Mouse (Mus musculus): ENCODE measurements around the gene Rpl13a. TPM values are rescaled to one million over a fixed set of nuclear protein-coding genes. Genes with fewer than 3 reads are reported as not detected.
A peak's percentile ranks its signal among the peaks of the same experiment; 100 is the strongest.

The Rpl13a gene
- total RNA-seq (2015), result 1,652 and 1,953 TPM in 2 replicates
- 2,014 and 2,240 TPM in 2 replicates for total RNA-seq (2017)

DNA sequence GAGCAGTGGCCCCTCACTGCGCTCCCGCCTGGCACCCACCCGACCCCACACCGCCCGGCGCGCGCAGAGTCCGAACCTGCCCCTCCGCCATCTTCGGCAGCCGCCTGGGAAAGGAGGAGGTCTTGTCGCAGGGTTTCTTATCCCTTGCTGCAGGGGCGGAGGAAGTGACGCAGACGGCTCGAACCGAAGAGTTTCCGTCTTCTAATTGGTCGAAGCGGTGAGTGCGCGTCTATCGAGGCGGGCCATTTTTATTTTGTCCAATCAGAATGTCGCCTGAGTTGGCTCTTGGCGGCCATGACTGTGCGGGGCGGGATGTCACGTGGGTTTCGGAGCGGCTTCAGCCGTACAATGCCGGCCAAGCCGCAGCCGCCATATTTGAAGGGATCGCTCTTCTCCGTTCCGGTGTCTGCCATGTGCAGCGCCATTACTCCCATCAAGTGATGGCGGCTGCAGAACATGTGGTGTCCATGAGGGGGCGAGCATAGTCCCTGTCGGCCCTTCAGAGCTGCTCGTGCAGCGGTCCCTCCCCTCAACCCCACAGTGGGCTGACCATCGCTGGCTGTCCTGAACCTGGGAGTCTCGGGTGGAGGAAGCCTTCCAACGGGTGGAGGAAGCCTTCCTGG lies at the start of gene Rpl13a:
TSS of gene Rpl13a (minus strand) at position 138 of the 623 bp plus-strand sequence.
- ATAC-seq (ENCODE audit: poor library complexity, severe bottlenecking), result peak; percentile 77

DNA sequence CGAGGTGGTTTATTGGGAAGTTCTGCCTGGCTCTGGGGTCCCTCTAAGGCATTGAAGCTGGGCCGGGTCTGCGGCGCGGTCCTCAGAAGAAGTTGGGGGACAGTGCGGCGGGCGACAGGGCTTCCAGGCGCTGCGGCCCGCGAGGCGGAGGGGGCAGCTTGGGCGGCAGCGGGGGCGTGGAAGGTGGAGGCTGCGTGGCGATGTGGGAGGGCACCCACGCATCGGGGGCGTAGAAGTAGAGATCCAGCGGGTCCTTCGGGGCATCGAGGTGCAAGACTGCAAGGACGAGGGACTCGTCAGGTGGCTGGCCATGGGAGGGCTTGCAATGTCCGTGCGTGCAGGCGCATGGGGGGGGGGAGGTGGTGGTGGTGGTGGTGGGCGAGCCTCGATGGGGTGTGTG lies 47.8 kb upstream of the Rpl13a start:
- no peak for ATAC-seq (ENCODE audit: poor library complexity, severe bottlenecking)

DNA sequence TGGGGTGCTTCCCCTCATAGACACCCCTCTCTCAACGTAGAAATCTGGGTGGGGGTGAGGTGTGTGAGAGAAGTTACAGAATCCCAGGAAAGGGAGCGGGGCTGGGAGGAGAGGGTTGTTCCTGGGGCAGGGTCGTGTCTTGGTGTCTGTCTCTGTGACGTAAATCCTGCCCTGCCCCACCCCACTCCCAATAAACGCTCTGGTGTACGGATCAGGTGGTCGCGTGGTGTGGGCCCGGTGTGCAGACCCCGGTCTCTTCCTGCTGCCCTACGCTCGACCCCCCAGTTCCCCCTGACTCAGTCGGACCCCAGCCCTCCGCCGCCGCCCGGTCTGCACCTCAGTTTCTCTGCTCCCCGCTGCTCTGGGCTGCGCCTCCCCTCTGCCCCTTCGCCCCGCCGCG lies 47.4 kb upstream of the Rpl13a start:
- no peak for ATAC-seq (ENCODE audit: poor library complexity, severe bottlenecking)

DNA sequence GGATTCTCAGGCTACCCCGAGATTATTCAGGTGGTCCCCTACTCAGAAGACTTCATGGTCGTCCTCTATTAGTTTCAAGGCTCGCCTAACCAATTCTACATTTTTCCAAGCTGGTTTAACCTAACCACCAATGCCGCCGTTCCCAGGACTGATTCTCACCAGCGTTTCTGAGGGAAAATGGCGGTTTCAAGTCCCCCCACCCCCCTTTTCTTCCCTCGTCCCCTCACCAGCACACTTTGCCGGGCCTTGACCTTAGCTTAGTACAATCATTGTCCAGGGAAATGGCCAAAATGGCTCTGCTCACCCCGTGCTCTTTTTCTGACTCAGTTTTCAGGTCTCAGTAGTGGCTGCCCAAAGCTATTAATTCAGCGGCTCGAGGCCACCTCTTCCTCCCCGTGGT lies 46.8 kb upstream of the Rpl13a start:
- no peak for ATAC-seq (ENCODE audit: poor library complexity, severe bottlenecking)

DNA sequence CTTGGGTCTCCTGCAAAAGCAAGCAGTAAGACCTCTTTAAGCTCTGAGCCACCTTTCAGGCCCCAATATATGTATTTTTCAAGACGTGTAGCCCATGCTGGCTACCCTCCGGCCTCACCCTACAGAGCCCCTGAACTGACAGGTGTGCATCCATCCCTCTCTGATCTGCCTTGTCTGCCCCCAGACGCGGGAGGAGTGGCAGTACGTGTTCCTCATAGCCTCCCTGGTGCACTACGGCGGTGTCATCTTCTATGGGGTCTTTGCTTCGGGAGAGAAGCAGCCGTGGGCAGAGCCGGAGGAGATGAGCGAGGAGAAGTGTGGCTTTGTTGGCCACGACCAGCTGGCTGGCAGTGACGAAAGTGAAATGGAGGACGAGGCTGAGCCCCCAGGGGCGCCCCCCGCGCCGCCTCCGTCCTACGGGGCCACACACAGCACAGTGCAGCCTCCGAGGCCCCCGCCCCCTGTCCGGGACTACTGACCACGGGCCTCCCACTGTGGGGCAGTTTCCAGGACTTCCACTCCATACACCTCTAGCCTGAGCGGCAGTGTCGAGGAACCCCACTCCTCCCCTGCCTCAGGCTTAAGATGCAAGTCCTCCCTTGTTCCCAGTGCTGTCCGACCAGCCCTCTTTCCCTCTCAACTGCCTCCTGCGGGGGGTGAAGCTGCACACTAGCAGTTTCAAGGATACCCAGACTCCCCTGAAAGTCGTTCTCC lies 46.2 kb upstream of the Rpl13a start:
- 0 out of 2 replicates have a peak, but pooled peaks have one; percentile 4 for ATAC-seq (ENCODE audit: poor library complexity, severe bottlenecking)

DNA sequence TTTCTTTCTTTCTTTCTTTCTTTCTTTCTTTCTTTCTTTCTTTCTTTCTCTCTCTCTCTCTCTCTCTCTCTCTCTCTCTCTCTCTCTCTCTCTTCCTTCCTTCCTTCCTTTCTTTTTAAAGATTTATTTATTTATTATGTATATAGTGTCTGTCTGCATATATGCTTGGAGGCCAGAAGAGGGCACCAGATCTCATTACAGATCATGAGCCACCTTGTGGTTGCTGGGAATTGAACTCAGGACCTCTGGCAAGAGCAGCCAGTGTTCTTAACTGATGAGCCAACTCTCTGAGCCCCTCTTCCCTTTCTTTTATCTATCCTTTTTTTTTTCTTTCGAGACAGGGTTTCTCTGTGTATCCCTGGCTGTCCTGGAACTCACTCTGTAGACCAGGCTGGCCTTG lies 45.2 kb upstream of the Rpl13a start:
- 0 out of 2 replicates have a peak, but pooled peaks have one; percentile 31 for ATAC-seq (ENCODE audit: poor library complexity, severe bottlenecking)

DNA sequence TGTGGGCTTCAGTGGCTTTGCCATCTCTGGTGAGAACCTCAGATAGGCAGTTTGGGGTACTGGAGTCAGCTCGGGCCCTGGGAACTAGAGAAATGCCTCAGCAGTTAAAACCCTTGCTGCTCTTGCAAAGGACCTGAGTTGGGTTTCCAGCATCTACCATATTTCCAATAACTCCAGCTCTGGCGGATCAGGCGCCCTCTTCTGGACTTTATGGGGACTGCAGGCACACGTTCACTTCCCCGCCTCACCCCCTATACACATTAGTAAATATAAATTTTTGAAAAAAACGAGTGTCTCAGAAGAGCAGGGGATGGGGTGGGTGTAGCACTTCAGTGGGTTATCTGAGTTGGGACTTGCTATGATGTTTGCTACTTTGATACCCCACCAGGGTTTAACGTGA lies 44.4 kb upstream of the Rpl13a start:
- ATAC-seq (ENCODE audit: poor library complexity, severe bottlenecking), result peak; percentile 48

DNA sequence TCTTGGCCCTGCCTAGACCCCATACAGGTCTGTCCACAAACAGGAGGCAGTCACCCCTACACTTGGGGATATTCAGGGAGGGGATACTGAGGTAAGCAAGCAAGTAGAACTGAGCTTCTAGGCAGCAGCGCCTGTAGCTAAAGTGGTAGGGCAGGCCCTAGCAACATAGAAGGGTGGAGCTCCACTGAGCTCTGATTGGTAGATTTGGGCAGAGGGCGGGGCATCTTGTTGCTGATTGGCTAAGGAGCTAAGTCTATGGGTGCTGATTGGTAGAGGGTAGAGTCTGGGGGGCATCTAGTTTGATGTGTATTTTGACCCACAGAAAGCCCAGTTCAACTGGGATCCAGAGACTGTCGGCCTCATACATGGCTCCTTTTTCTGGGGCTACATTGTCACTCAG lies 40.9 kb upstream of the Rpl13a start:
- ATAC-seq (ENCODE audit: poor library complexity, severe bottlenecking), result no peak

DNA sequence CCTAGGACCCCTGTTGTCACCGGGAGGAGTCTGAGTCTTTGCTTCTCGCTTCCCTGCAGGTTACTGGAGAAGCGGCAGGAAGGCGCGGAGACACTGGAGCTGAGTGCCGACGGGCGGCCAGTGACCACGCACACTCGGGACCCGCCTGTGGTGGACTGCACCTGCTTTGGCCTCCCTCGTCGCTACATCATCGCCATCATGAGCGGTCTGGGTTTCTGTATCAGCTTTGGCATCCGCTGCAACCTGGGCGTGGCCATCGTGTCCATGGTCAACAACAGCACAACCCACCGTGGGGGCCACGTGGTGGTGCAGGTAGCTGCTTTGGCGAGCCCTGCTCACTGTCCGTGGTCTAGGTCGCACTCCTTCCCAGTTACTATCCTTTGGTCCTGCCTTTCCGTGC lies 40.1 kb upstream of the Rpl13a start:
- no peak for ATAC-seq (ENCODE audit: poor library complexity, severe bottlenecking)

DNA sequence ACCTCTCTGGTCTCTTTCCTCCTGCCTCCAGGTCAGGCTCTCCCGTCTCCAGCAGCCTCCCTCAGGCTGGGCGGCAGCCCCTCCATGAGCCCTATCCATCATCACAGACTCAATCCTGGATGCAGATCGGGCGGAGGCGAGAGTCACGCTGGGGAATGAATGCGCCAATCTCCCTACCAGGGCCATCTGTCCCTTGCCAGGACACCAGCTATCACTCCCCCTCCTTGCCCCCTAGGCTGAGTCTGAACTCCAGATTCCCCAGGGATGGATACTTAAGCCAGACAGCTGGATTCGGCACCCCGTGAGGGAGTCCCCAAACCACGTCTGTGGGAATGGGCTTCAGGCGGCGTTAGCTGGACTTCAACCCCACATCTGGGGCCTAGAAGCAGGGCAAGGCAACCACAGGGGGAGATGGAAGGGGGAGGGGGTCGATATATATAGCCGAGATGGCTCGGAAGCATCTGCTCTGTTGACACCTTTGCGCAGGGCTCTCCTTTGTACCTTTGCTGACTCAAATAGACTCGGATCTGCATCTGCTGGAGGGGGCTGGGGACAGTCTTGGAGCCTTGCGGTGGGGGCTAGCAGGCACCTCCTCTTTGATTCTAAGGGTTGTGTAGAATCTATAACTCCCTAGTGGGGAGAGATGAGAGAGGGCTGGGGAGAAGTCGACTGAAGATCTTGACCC lies 39.3 kb upstream of the Rpl13a start:
- ATAC-seq (ENCODE audit: poor library complexity, severe bottlenecking), result no peak

DNA sequence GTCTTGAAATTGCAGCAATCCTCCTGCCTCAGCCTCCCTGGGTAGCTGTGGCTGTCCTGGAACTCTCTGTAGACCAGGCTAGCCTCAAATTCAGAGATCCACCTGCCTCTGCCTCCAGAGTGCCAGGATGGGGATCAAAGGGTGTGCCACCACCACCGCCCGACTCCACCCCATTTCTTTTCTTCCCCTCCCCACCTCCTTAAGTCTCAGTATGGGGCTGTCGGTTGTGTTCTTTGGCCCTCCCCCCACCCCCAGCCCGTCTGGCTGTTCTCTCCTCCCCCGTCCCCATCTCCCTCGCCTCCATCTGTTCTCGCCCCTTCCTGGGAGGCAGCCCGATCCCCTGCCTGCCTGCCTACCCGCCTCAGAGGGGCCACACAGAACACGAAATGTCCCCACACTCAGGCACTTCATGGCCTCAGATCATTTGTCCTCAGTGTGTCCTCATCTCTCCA lies 38.4 kb upstream of the Rpl13a start:
- ATAC-seq (ENCODE audit: poor library complexity, severe bottlenecking), result no peak

DNA sequence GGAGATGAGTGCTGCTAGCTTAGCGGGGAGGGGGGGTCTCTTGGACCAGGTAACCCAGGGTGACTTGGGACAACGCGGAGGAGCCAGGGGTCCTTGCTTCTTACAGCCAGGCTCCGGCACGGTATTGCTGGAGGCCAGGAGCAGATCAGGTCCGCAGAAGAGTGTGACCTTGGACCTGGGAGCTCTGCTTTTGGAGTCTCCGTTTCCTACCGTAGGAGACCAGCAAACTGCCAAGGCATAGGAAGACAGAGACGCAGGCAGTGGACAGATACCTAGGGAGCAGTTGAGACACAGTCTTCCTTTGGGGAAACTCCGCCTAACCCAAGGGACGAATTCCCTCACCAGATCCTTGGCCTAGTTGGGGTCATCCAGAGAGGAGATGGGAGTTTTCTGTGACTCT lies 37.1 kb upstream of the Rpl13a start:
- ATAC-seq (ENCODE audit: poor library complexity, severe bottlenecking), result no peak

DNA sequence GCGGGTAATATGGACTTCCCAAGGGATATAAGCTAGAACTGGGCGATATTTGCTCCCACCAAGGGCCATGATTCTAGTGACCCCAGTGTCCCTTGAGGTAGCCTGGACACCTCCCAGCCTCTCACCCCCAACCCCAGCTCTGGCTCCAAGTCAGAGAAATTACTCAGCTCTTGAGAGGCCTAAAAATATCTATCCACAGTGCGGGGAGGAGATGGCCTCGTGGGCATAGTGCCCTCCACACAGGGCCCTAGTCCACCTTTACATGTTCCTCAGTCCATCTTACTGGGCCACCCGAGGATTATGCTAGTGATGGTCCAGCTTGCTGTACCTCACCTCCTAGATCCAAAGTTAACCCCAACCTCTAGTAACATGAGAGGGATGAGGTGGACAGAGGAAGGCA lies 36.3 kb upstream of the Rpl13a start:
- no peak for ATAC-seq (ENCODE audit: poor library complexity, severe bottlenecking)

DNA sequence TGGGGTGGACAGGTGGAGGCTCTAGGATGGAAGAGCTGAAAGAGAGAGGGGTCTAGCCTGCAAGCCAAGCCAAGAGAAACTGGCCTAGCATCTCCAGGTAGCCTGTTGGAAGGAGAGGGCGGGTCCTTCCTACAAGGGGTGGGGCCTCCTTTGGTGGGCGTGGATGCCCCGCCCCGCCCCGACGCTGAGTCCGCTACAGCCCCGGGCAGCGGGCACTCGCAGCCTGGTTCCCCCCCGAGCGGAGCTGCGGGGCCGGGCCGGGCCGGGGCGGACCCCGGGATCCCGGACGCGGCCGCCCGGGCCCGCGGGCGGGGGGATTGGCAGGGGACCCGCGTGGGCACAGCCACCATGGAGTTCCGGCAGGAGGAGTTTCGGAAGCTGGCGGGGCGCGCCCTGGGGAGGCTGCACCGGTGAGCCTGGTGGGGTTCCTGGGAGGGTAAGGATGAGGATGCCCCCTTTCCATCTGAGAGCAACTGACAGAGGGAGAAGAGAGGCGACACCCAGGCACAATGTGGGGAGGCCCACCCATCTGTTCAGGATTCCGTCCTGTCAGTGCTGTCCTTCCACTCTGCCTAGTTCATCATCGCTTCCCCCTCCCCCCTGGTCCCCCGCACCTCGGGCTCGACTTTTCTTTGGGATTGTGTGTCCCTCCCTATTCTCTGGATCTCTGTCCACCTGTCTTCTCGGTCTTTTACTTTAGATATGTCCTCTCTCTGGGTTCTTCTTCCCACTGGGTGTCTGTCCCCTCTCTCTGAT lies 35.4 kb upstream of the Rpl13a start, which contains the start of gene Slc17a7:
TSS of gene Slc17a7 (plus strand) at position 215 of the 756 bp plus-strand sequence.
- ATAC-seq (ENCODE audit: poor library complexity, severe bottlenecking), result peak; percentile 59

DNA sequence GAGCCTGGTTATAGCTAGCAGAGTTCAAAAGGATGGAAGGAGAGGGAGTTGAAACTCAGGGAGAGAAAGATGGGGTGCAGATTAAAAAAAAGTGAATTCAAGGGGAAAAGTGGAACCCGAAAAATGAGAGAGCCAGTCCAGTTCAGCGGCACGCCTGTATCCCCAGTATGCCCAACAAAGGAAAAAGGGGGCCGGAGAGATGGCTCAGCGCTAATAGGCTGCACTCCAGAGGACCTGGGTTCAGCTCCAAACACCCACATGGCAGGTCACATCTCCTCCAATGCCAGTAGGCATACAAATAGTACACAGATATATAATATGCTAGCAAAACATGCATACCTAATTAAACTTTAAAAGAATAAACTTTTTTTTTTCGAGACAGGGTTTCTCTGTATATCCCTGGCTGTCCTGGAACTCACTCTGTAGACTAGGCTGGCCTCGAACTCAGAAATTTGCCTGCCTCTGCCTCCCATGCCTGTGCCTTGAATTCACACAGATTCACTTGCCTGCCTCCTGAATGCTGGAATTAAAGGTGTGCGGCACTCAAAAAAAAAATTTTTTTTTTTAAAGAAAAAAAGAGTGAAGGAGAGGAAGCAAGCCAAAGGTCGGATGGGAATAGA lies 34.5 kb upstream of the Rpl13a start:
- ATAC-seq (ENCODE audit: poor library complexity, severe bottlenecking), result no peak

DNA sequence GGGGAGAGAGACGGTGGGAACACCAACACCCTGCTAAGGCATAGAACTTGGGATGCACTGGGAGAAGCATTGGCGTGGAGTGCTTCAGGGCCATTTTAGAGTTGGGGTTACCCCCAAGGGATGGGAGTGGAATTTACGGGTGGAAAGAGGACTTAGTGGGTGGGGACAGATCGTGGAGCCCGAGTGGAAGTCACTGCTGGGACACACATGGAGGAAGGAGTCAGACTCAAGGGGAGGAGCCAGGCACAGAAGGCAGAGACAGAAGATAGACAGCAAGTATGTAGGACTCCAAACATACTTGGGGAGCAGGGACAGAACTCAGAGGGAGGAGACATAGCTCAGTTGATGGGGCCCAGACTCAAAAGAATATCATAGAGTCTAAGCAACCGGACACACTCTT lies 34.0 kb upstream of the Rpl13a start:
- ATAC-seq (ENCODE audit: poor library complexity, severe bottlenecking), result no peak

DNA sequence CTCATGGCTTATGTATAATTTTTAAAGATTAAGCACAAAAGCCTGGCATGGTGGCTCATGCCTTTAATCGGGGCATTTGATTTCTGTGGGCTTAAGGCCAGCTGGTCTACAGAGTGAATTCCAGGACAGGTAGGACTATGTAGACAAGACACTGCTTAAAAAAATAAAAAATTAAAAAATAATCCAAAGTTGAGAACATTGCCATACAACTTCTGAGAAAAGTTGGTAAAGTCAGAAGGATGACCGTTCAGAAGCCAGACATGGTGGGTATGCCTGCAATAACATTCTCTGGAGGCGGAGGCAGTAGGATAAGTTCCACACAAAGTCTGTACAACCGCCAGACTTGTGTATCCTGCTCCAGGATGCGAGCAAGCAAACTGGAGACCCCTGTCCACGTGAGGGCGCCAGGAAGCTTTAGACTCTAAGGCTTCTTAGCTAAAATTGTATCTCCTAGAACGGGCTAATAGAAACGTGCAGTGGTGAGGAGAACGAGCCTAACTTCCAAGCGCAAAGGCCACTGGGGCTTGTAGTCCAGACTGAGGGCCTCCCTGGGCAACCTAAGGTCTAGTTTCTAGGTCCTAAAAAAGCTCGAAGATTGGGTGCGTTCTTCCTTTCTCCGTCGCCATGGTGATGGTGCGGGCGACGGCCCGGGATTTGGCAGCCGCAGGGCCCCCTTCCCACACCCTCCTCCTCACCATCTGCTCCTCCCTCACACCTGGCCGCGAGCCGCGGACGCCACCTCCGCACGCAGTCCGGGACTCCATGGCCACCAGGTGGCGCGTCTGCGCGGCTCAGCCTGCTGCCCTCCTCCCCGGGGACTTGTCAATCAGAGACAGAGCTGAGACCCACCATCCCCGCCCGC lies 33.3 kb upstream of the Rpl13a start:
- peak; percentile 95 for ATAC-seq (ENCODE audit: poor library complexity, severe bottlenecking)

DNA sequence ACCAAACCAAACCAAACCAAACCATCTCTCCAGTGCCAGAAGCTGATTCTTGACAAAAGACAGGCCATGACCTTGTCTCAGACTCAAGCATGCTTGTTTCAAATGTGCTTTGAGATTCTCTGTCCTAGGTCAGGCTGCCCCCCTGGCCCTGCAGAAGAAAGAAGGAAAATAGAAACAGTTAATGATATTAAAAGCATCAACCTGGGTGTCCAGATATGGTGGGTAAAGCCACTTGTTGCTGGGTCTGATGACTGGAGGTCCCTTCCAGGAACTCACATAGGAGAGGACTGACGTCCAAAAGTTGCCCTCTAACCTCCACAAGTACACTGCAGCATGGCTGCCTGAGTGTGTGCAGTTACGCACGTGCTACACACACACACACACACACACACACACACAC lies 32.3 kb upstream of the Rpl13a start:
- ATAC-seq (ENCODE audit: poor library complexity, severe bottlenecking), result no peak

DNA sequence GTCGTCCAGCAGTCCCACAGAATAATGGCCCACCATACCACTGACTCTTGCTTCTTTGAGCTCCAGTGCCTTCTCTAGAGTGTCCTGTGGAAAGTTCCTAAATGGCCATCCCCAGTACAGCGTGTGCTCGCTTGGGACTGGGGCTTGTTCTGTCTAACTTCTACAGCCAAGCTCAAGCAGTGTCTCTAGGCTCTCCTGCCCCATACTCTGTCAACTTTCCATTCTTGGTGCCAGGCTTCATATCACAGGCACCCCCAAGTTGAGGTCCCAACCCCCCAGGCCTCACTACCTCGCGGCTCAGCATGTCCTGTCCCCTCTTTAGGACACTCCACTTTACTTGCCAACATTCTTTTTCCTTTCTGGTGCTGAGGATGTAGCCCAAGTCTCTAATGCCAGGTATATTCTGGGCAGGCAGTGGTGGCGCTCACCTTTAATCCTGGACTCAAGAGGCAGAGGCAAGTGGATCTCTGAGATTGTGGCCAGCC lies 31.8 kb upstream of the Rpl13a start:
- ATAC-seq (ENCODE audit: poor library complexity, severe bottlenecking), result no peak

DNA sequence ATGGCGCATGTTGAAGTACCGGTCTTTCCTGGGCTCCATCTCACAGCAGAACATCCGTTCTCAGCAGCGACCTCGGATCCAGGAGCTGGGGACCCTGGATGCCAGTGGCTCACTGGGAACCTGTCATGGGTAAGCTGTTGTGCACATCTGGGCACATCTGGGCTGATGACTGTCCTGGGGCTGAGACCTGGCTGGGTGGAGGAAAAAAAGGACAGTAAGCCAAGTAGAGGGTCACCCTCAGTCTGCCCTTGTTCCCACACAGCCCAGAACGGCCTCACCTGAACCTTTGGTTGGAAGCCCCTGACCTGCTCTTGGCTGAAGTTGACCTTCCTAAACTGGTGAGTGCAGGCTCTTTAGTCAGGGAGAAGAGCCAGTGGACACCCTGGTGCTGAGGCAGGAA lies 30.4 kb upstream of the Rpl13a start:
- no peak for ATAC-seq (ENCODE audit: poor library complexity, severe bottlenecking)

Data from megakaryocyte, adult 5-6 weeks (primary cell).